Mouse (Mus musculus) naive thymus-derived CD4-positive, alpha-beta T cell, adult 2 months (primary cell): Measurements from ENCODE around the gene Acsl4.
A peak's percentile ranks its signal among the peaks of the same experiment; 100 is the strongest.

Experiments
- DNase-seq: peaks from one replicate; pipeline ENCODE4 v3.0.0-alpha.2; 2011; ENCODE audit warnings: low read depth

The Acsl4 gene

DNA sequence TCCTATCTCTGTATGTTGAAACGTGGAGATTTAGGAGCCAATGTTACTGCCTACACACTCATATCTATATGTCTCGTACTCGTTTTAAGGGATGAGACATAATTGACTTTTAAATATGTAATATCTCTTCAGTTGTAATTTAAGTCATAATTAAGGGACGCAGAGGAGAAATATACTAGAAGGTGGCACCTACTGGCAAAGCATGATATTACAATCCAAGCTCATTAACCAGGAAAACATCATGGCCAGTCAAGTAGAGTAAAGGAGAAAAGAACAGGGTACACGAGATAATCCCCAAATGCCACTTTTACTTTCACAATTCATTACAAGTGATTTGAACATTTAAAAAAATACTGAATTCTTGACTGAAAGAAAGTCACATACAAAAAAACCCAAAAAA is 31.9 kb downstream of the Acsl4 start:
- no peak for DNase-seq

DNA sequence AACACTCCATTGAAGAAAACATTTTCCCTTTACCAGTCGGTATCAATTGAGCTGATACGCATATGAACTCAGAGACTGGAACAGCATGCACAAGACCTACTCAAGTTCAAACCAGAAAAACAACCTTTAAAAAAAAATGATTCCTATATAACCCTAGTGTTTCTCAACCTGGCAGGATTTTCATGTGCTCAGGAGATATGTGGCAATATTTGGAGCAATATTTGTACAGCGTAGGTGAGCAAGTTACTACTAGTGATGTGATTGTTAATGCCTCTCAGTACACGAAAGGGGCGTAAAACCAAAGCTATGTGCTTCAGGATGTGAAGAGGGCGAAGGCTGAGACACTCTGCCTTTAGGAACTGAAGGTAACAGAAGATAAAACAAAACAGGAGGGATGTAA is 54.1 kb downstream of the Acsl4 start:
- no peak for DNase-seq

- no peak for DNase-seq
These were observed 54.8 kb downstream of the Acsl4 start for GRCm38 (mm10) chrX:142335502-142335901.

DNA sequence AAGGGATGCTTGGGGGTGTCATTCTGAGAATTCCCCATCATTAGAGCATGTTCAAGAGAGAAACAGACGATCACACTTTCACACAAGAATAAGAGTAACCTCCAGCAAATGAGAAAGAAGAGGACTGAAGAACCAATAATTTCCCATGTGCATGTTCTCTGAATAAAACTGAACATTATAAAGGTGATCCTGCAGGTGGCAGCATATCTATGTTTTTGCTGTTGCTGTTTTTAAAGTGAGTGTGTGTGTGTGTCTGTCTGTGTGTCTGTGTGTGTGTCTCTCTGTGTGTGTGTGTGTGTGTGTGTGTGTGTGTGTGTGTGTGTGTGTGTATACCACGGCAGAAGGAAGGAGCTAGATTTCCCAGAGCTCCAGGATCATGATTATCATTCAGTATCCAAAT is 64.6 kb downstream of the Acsl4 start:
- DNase-seq, result peak; percentile 9

- no peak for DNase-seq
These were observed 74.2 kb downstream of the Acsl4 start for GRCm38 (mm10) chrX:142316106-142316505.

DNA sequence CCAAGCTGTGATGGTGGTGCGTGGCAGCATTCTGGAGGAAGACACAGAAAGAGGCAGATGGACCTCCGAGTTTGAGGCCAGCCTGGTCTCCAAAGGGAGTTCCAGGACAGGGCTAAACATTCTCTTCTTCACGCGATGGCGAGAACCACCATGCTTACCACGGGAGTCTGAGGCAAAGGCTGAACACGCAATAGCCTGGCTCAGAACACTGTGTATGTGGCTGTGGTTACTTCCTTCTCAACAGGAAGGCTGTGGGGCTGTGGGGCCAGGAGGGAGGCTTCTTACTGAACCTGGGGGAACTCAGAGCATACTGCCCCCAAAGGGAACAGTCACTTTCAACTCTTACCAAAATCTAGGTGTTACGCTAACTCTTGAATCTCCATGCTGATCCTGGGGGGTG is 75.1 kb downstream of the Acsl4 start:
- DNase-seq, result no peak

DNA sequence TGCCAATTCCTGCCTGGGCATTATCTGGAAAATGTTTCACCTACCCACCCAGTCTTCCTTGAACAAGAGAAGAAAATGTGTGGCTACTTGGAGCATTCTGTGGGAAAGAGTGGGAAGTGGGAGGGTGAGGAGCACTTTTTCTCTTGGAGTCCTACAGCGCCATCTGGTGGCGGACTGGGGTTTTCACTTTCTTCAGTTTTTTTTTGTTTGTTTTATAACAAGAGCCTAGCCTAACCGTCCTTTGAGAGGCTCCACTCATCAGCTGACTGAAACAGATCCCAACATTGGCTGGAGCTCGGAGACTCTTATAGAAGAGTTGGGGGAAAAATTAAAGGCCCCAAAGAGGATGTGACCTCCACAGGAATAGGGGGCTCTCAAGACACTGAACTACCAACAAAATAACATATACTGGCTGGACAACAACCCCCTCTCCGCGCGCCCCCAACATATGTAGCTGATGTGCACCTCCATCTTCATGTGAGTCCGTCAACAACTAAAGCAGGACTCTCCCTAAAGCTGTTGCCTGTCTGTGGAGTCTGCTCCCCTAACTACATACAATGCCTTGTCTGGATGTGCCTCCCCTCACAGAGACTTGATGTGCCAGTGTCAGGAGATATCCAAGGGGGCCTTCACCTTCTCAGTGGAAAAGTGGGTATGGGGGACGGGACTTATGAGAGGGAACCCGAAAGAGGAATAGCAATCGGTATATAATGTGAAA is 75.9 kb downstream of the Acsl4 start:
- DNase-seq, result peak; percentile 39

DNA sequence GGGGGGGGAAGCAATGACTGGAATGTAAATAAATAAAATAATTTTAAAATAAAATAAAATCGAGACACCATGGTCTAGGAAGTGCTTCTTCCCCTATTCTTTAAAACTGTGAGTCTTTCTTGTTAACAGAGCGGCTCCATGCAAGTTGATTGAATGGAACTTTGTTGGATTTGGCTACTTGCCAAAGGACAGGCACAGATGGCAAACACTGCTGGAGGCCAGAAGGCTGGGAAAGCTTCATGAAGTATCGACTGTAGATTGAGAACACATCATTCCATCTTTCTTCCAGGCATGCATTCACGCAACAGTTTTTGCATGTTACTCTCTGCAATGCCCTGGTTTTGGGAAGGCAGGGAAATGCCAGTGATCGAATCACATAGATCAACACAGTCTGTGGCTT is 79.9 kb downstream of the Acsl4 start:
- no peak for DNase-seq

DNA sequence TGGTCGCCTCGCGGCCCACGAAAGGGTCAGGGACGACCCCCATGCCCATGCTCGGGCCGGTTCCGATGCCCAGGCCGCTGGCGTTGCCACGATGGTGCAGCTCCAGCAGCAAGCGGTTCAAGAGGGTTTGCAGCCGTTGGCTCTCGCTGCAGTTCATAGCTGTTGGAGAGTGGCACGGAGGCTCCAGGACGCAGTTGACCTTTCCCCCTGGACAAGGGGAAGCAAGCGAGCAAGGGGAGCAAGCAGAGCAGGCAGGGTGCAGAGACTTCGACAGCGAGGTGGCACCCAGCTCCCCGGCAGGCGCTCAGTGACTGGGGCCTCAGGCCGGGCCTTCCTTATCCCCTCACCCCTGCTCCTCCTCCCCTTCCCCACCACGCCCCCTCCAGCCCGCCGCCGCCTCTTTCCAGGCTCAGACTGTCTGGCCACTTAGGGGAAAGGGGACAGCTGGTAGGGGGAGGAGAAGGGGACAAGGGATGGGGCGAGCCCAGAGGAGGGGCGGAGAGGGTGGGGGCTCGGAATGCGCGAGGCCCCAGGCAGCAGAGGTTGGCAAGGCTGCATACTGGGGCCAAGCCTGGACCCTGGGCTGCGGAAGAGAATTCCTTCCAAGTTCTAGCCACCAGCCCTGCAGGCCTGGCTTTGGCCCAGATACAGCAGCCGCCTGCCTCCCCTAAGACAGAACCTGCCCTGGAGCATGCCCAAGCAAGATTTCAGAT is 84.3 kb downstream of the Acsl4 start, which contains the start of gene Kcne1l:
Gene Kcne1l (minus strand): TSS at position 426 of the 713 bp plus-strand sequence.
- DNase-seq, result no peak

GRCm38 (mm10) chrX:142305010-142305868 is 85.1 kb downstream of the Acsl4 start:
- DNase-seq, result no peak

- DNase-seq, result no peak
These were observed 85.7 kb downstream of the Acsl4 start for GRCm38 (mm10) chrX:142304592-142304991.

- no peak for DNase-seq
These were observed 86.9 kb downstream of the Acsl4 start for GRCm38 (mm10) chrX:142303456-142303855.

GRCm38 (mm10) chrX:142285905-142286304 is 104.4 kb downstream of the Acsl4 start:
- no peak for DNase-seq

- no peak for DNase-seq
These were observed 113.8 kb downstream of the Acsl4 start for GRCm38 (mm10) chrX:142276573-142276972.

DNA sequence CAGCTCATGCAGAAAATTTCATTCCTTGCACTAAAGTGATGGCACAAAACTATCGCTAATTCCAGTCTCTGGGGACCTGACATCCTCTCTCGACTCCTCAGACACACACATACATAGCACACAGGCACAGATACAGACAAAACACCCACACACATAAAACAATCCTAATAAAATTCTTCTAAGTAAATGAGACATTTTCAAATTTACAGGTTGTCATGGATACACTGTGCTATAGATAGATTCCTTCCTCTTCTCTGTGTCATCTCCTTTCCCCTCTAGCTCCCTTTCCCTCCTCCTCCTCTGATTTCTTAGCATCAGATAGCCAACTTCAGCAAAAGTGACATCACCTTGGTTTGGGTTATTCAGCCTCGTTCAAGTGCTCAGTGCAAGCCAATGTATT is 114.3 kb downstream of the Acsl4 start:
- no peak for DNase-seq
